Mouse (Mus musculus): ENCODE data around the gene Cysltr2.
A peak's percentile ranks its signal among the peaks of the same experiment; 100 is the strongest.

The Cysltr2 gene

DNA sequence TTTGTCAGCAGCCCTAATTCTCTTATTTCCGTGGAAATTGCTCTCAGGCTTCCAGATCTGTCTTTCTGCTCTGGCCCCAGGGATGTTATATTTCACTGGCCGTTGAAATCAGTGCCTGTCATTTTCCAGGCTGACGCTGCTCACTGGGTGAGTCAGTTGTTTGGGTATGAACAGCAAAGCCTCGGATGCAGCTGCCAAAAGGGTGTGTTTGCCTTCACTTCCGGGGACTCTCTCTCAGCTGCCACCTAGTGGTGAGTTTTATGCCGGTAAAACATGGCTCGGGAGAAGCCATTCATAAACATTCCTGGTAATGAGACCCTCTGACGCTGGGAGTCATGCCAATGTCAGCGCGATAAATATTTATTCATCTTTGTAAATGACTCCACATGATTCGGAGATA, 65.5 kb downstream of the Cysltr2 start:
- peak; percentile 81 for DNase-seq

DNA sequence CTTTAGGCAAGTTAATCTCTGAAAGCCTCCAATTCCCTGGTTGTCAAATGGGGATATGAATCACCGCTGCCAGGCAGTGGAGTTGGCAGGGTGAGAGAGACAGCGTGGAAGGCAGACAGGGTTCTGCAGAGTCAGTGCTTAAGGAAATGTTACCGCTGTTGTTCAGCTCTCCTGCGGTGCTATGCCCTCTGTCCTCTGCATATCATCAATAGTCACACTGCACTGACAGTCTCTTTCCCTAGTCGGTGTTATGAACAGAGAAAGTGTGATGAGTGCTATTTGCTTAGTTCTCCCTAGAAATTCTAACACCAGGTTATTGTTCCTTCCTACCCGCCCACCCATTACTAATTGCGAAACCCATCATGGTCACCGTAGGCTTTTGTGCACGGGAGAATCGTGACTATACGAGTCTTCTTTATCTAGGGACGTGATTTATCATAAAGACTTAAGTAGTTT, 65.9 kb downstream of the Cysltr2 start:
- no peak for DNase-seq

DNA sequence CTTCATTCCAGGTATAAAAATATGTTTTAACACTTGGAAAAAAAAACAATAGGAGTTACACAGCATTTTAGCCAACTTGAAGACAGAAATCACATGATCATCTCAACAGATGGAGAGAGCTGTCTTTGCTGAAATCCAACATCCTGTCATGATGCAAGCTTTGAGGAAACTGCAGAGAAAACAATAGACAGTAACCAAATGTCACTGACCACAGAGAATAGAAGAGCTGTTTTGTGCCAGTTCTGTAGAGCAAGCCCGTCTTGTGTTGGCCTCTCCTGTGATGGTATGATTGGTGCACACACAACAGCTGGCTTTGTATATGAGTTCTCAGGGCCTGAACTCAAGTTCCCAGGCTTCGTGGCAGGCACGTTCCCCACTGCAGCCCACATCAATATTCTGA, 68.2 kb downstream of the Cysltr2 start:
- no peak for DNase-seq

DNA sequence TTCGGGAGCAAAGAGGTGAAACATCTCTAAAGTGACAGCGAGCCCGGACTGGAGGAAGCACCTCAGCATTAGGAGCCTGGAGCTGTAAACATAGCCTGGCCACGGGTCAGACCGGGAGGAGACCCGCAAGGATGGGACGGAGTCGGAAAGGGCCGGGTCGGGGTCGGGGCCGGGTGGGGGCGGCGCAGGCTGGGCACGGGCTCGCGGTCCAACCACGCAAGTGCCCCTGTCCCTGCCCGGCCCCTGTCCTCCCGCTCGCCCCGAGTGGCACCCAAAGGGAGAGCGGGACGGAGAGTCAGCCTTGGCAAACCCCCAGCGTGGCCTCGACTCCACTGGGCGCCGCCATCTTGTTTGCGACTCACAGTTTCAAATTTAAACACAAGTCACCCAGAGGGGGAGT, 68.8 kb downstream of the Cysltr2 start:
- no peak for DNase-seq

DNA sequence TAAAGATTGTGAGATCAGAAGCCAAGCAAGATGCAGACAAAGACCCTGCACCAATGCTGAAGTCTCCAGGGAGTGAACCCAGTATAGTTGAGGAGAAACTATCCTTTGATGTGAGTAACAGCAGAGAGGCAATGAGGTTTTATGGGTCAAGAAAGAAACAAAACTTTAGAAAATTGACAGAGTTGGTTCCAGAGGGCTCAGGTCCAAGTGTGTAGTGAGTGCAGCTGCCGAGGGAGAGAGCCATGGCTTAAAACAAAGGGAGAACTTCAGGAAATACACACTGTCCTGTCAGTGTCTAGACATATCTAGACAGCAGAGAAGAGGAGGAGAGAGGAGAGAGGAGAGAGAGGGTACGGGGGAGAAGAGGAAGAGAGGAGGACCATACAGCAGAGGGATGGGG, 72.8 kb downstream of the Cysltr2 start:
- DNase-seq = no peak
